Mouse (Mus musculus): Measurements from ENCODE around the gene Olfr1339. TPM values are rescaled to one million over a fixed set of nuclear protein-coding genes. Genes with fewer than 3 reads are reported as not detected.

Gene Olfr1339
- not detected for total RNA-seq (2021)
- long read RNA-seq, experiment 1: 0 reads
- long read RNA-seq, experiment 2: 0 reads

GRCm38 (mm10) chr4:118731875-118732274 is at the start of gene Olfr1339:
Gene Olfr1339, plus strand, starts transcription at chr4:118732175.
- DNase-seq (ENCODE audit: low spot score in 2 of 2): no peak

GRCm38 (mm10) chr4:118687086-118687485 is 44.9 kb upstream of the Olfr1339 start:
- no peak for DNase-seq (ENCODE audit: low spot score in 2 of 2)

GRCm38 (mm10) chr4:118692412-118692973 is 39.5 kb upstream of the Olfr1339 start, which contains the start of gene Olfr1342:
Gene Olfr1342, minus strand, starts transcription at chr4:118692756.
- DNase-seq (ENCODE audit: low spot score in 2 of 2): no peak

- no peak for DNase-seq (ENCODE audit: low spot score in 2 of 2)
These were observed 38.2 kb upstream of the Olfr1339 start for GRCm38 (mm10) chr4:118693812-118694211.

- DNase-seq (ENCODE audit: low spot score in 2 of 2): no peak
These were observed 28.8 kb upstream of the Olfr1339 start, which contains the start of gene Olfr1341 for GRCm38 (mm10) chr4:118703223-118703622. Gene Olfr1341, plus strand, starts transcription at chr4:118703523.

- DNase-seq (ENCODE audit: low spot score in 2 of 2): no peak
These were observed 23.9 kb upstream of the Olfr1339 start for GRCm38 (mm10) chr4:118708086-118708485.

- no peak for DNase-seq (ENCODE audit: low spot score in 2 of 2)
These were observed 20.3 kb upstream of the Olfr1339 start for GRCm38 (mm10) chr4:118711656-118712055.

- no peak for DNase-seq (ENCODE audit: low spot score in 2 of 2)
These were observed 12.1 kb upstream of the Olfr1339 start, which contains the start of gene Olfr1340 for GRCm38 (mm10) chr4:118719838-118720237. Gene Olfr1340, plus strand, starts transcription at chr4:118720138.

- DNase-seq (ENCODE audit: low spot score in 2 of 2): no peak
These were observed 10.1 kb upstream of the Olfr1339 start for GRCm38 (mm10) chr4:118721742-118722483.

- DNase-seq (ENCODE audit: low spot score in 2 of 2): no peak
These were observed 7.6 kb downstream of the Olfr1339 start for GRCm38 (mm10) chr4:118739574-118739973.

GRCm38 (mm10) chr4:118740988-118741698 is 9.2 kb downstream of the Olfr1339 start:
- DNase-seq (ENCODE audit: low spot score in 2 of 2): no peak

- DNase-seq (ENCODE audit: low spot score in 2 of 2): no peak
These were observed 9.9 kb downstream of the Olfr1339 start for GRCm38 (mm10) chr4:118741881-118742280.

GRCm38 (mm10) chr4:118758637-118759036 is 26.7 kb downstream of the Olfr1339 start, which contains the start of gene Olfr1338:
Gene Olfr1338, minus strand, starts transcription at chr4:118758737.
- DNase-seq (ENCODE audit: low spot score in 2 of 2): no peak

GRCm38 (mm10) chr4:118782486-118782885 is 50.5 kb downstream of the Olfr1339 start, which contains the start of gene Olfr1337:
Gene Olfr1337, minus strand, starts transcription at chr4:118782586.
- DNase-seq (ENCODE audit: low spot score in 2 of 2): no peak

Other genes starting within 250 kb of the Olfr1339 start
- 1 to 10 TPM; 7.3 to 7.7 TPM for gene Tie1, start 242.1 kb upstream of the Olfr1339 start, total RNA-seq (2021)
- not detected for gene 2610528J11Rik, start 205.2 kb upstream of the Olfr1339 start, total RNA-seq (2021)
- gene Tmem125, start 188.1 kb upstream of the Olfr1339 start, total RNA-seq (2021): 1 to 10 TPM; 5.0 to 5.3 TPM
- under 1 TPM; 0.79 to 0.98 TPM for gene Cfap57, start 111.4 kb upstream of the Olfr1339 start, total RNA-seq (2021)
- gene Ebna1bp2, start 111.4 kb upstream of the Olfr1339 start, total RNA-seq (2021): 10 to 100 TPM; 55.9 to 63.5 TPM
- not detected for gene Olfr62, start 73.2 kb upstream of the Olfr1339 start, total RNA-seq (2021)
- not detected for gene Olfr1342, start 39.4 kb upstream of the Olfr1339 start, total RNA-seq (2021)
- not detected for gene Olfr1341, start 28.7 kb upstream of the Olfr1339 start, total RNA-seq (2021)
- gene Olfr1340, start 12.0 kb upstream of the Olfr1339 start, total RNA-seq (2021): not detected
- not detected for gene Olfr1338, start 26.6 kb downstream of the Olfr1339 start, total RNA-seq (2021)
- gene Olfr1337, start 50.4 kb downstream of the Olfr1339 start, total RNA-seq (2021): not detected
- not detected for gene Olfr1335, start 77.8 kb downstream of the Olfr1339 start, total RNA-seq (2021)
- not detected for gene Olfr1333, start 104.1 kb downstream of the Olfr1339 start, total RNA-seq (2021)
- not detected for gene Olfr1331, start 132.5 kb downstream of the Olfr1339 start, total RNA-seq (2021)
- gene Olfr1330, start 156.4 kb downstream of the Olfr1339 start, total RNA-seq (2021): not detected
- not detected for gene Olfr1329, start 185.3 kb downstream of the Olfr1339 start, total RNA-seq (2021)
- gene Olfr1328, start 206.4 kb downstream of the Olfr1339 start, total RNA-seq (2021): not detected
- gene Lao1, start 229.4 kb downstream of the Olfr1339 start, total RNA-seq (2021): not detected

Data from left cerebral cortex, adult 18-20 months (tissue).